Mouse (Mus musculus): ENCODE data around the gene Mindy3.

Gene Mindy3

DNA sequence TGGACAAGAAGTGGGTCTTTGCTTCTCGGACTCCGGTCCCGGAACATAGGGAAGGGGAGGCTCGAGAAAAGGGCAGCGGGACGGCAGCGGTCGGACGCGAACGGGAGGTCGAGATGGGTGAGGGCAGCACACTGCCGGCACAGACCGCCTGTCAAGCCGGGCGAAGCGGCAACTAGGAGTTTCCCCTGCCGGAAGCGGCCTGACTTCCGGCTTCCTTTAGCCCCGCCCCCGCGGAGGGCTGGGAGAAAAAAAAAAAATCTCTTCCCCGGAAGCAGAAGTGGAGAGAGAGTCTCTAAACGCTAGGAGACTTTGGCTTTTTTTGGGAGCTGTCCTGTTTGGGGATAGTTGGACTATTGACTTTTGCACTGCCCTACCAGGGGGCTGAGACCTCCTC is at the start of gene Mindy3:
TSS of gene Mindy3 (minus strand) at position 209 of the 394 bp plus-strand sequence.
- DNase-seq (ENCODE audit: low read depth, low spot score): peak; percentile 89

DNA sequence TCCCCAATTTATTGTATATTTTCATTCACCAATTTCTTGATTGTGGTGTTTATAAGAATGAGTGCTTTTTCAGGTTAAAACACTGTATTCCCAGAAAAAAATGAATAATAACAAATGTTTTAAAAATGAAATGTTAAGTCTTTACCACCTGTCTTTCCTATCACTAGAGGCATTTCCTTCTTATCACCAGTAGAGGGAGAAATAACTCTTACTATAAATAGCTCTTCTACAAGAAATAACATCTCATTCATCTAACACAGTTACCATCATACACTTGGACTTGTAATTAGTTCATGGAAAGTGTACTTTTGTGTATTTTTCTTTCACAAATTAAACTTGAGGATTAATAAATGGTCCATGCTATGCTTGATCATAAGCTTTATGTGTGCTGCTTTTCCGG is 40.5 kb upstream of the Mindy3 start:
- DNase-seq (ENCODE audit: low read depth, low spot score): peak; percentile 4

DNA sequence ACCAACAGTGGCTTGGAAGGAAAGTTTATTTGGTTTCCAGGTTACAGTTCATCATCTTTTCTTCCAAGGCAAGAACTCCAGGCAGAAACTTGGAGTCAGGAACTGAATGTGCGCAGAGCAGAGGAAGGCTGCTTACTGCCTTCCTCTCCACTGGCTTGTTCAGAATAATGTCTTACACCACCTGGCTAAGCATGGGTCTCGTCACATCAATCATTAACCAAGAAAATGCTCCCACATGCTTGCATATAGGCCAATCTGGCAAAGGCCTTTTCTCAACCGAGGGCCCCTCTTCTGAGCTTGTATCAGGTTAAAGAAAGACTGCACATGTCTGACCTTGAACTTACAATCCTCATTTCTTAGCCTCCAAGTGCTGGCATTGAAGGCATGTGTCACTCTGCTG is 30.8 kb upstream of the Mindy3 start:
- DNase-seq (ENCODE audit: low read depth, low spot score): no peak

DNA sequence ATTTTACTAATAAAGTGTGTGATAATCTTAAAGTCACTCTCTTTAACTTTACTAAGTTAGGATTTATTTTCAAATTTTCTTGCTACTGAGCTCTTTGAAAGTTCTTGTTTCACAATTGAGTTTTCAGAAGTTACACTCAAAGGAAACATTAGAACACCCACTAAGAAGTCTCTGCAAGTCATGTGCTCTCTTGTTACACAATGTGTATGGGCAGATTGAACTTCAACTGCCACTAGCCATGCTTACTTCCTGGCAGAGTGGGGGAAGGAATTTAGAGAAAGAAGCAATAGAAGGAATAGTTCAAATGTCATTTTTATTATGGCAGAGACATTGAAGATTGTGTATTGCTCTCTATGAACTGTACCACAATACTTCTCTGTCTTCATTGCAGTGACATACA is 20.9 kb upstream of the Mindy3 start:
- DNase-seq (ENCODE audit: low read depth, low spot score): no peak

DNA sequence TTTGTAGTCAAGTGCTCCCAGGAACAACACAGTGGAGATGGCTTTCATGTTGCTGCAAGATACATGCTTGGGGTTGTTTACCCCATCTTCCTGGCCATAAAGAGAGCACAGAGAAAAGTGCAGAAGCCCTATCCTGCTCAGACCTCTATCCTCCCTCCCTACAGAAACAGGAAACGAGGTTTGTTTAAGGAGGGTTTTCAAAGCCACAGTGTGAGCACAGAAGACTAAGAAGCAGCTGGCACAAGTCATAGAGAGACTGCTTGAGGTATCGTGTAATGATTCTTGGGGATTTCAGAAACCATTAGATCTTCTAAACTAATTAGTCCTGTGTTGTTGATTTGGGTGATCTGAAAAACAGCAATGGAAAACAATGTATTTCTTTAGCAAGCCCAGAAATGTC is 20.3 kb upstream of the Mindy3 start:
- DNase-seq (ENCODE audit: low read depth, low spot score): no peak

DNA sequence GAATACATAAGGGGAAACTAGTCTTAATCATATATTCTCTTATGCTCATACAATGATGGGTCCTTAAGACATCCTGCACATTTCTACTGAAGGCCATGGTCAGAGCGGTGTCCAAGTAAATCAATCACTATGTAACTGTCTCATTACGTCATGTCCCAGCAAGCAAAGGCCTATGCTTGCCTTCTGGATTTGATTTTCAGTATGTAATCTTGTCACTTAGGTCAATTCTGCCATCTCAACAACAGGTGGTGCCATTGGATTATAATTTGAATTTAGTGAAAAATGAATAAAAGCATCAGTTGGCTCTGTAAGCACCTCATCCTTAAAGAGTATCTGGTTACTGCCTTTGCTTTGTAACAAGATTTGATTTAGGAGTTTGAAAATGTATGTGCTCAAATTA is 18.9 kb upstream of the Mindy3 start:
- DNase-seq (ENCODE audit: low read depth, low spot score): no peak

DNA sequence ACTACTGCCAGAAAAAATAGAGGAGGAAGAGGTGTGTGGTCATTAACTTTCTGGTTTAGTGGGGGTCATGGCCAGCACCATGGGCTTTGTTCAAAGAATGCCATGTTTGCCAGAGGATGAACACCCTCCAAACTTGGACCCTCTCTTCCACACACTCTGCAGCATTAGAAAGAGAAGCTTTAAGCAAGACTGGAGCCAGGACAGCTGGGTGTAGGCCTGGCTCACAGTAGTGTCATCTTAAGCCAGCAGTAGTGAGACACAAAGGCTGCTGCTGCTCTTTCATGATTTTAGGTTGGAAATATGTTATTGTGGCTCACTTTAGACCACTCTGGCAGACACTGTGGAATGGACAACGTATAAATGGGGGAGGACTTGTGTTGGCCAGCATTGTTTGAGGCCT is 12.8 kb upstream of the Mindy3 start:
- DNase-seq (ENCODE audit: low read depth, low spot score): no peak

DNA sequence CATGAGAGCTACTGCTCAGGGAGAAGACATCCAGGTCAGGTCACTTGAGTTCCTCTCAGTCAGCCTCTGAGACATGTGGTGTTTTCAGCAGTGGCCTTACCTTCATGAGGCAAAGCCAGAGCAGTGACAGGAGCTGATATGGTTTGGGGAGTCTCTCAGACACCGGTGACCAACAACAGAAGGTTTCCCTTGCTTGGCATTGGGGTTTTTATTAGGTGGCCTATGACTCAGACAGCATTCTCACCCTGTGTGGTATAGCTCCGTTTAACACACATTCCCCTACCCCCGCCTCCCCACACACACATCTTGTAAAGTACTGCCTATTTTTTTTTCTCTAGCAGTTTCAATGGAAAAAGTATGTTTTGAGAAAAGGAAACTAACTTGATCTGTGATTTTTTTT is 5.1 kb upstream of the Mindy3 start:
- DNase-seq (ENCODE audit: low read depth, low spot score): no peak

DNA sequence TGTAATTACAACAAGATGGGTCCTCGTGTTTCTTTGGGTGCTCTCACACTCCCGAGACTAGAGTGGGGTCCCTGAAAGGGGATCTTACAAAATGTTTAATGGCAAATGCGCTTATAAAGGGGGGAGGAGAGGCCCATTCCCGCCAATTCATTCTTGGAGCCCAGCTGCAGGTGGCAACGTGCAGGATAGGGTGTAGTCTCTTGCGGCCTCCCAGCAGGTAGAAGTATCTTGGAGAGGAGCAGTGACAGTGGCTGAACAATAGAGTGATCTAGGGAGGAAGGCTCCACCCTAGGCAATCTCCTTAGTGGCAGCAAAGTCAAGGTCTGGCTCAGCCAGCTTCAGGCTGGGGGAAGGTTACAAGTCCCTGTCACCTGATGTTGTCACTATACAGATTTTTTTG is 4.2 kb upstream of the Mindy3 start:
- DNase-seq (ENCODE audit: low read depth, low spot score): peak; percentile 70

DNA sequence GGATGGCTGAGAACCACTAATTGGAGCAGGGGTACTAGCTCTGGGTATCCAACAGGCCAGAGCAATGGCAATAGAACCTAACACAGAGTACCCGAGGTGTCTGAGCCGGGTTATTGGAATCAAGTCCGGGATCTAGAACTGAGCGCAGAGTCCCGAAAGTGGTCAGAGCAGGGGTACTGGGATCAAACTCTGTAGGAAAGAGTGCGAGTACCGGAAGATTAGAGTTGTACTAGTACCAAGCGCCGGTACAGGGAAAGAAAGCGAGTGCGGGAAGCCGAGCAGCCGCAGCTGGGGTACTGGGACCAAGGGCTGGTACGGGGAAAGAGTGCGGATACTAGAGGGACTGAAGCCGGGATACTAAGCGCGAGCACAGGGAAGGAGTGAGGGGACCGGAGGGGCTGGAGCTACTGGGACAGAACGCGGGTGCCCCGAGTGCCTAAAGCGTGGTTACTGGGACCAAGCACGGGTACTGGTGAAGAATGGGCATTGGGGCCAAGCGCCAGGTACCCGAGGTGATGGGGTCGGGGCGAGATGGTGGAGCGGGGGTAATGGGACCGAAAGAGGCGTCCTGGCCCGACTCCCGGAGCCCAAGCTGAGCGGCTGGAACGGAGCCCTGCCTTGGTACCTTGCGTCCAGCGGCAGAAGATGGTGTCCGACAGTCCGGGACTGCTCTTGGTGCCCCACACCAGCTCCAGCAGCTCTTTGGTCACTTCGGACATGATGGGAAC is 572 bp downstream of the Mindy3 start:
- peak; percentile 41 for DNase-seq (ENCODE audit: low read depth, low spot score)

DNA sequence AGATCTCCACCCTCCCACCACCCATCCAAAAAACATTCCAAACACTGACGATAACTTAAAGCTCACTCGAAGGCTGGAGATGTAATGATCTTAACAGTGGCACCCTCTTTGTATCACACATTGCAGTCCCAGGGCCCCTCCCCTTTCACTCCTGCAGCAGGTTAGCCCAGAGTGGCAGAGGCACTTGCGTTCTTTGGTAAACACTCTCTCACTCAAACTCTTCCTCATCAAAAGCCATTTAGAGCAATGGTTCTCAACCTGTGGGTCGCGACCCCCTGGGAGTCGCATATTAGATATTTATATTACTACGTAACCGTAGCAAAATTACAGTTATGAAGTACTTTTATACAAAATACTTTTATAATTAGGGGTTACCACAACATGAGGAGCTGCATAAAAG is 1.1 kb downstream of the Mindy3 start:
- DNase-seq (ENCODE audit: low read depth, low spot score): no peak

DNA sequence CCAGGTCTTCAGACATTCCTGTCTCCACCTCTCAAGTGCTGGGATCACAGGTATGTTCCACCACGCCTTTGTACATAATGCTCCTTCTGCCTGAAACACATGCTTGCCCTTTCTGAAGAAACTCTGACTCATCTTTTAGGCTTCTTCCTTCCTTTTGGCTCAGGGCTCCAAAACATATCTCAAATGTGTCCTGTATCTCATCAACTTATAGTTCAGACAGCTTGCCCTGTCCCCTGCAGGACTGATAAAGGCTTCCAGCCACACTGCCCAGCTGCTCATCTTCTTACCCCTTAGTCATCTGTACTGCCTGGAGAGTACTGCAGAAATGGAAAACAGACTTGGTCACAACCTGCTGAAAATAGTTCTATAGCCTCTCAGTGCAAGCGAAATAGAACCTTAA is 7.0 kb downstream of the Mindy3 start:
- no peak for DNase-seq (ENCODE audit: low read depth, low spot score)

DNA sequence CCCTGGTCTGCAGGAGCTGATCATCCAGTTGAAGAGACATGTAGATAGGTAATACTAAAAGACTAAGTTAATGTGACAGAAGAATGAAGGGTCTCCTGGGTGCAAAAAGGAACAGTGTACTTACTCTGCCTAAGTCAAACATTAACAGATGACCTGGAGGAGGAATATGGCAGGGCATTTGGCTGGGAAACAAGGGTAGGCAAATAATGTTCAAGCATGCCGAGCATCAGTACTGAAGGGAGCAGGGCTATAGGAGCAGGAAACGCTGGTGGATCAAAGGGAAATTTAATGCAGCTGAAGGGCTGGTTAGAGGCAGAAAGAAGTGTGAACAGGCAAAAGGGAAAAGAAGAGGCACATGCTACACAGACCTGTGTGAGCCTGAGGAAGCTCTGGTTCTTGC is 8.1 kb downstream of the Mindy3 start:
- DNase-seq (ENCODE audit: low read depth, low spot score): no peak

DNA sequence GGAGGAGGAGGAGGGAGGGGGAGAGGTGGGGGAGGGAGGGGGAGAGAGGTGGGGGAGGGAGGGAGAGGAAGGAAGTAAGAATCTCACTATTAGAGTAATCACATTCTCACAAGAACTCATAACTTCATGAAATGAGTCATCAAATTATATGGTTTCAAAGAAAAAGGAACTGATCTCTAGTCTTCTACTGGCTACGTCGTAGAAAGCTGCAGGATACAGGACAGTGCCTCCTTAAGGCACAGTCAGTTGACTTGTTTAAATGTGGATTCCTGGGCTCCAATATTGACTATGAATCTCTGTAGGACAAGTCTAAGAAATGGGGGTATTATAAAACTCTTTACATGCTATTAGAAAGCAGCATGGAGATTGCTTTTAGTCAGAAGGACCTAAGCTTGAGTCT is 12.5 kb downstream of the Mindy3 start:
- no peak for DNase-seq (ENCODE audit: low read depth, low spot score)

DNA sequence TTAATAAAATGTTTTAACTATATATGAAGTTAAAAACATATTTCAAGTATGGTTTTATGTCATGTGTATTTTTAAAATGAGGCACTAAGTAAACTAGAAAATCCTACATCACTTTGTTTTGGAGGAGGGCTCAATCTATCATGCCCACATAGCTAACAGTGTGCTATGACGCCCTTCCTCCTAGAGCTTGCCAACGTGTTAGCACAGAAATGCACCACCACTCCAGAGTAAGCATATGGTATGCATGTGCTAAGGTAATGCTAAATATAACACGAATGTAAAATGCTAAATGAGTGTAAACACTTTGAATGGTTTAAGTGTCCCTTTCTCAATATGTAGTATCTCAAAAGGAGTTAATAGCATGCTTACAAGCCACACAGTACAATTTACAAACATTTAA is 16.8 kb downstream of the Mindy3 start:
- DNase-seq (ENCODE audit: low read depth, low spot score): no peak

DNA sequence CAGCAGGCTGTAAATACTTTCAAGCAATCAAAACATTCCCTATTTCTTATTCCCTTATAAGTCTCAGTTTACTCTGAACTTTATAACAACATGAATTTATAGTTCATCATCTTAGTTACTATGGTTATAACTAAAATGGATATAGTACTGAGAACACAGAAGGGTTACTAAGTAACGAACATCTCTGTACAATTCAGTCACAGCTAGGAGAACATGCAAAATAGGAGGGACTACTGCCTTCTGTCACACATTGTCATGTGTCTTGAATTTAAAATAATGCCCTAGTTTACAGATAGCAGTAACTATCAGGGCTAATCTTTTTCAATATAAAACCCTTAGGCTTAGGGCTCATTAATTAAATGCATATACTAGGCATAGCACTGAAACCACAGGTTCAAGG is 18.1 kb downstream of the Mindy3 start:
- DNase-seq (ENCODE audit: low read depth, low spot score): no peak

DNA sequence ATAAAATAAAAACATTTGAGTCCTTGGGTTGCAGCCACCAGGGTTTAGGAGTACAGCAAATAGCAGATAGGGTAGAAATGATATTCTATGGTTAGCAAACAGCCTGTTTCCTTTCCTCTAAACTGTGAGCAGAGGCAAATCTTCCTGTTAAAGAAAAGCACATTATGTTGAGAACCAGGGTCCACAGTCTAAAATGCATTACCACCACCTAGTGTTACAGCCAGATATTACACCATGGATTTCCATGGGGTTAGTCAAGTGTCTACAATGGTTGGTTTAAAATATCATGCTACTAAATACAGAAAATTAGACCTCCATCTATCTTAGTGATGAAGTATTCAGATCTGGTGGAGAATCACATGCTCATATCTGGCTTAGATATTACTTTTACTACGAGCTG is 30.2 kb downstream of the Mindy3 start:
- peak; percentile 60 for DNase-seq (ENCODE audit: low read depth, low spot score)

DNA sequence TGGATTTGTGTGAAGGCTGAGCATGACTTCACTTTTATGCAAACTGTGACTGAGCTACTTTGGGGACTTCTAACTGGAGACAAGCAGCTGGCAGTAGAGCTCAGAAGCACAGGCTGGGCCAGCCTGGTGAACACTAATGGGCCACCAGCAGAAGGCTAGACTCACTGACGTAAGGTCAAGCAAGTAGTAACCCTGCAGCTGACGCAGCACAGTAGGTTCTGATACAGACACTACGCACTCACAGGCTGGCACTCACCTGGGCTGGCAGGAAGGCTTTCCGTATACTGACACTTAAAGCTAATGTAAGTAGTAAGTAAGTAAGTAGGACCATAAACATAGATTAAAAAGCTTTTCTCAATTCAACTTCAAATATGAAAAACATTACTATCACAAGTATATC is 30.7 kb downstream of the Mindy3 start:
- no peak for DNase-seq (ENCODE audit: low read depth, low spot score)

DNA sequence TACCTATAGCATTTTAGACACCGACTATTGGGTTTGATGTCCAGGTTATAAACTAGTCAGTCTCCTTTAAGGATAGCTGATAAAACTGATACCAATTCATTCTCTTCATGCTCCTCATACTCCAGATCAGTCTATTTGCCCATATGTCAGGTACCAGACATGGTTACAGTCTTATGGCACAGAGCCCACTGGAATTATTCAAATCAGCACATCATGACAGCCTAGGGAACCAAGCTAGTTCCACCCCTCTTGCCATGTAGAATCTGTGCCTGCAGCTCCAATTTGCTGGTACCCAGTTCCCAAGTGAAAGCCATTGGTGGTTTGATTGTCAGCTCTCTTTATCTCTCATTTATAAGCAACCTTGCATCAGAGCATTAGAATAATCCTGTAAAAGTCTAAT is 34.9 kb downstream of the Mindy3 start:
- no peak for DNase-seq (ENCODE audit: low read depth, low spot score)

DNA sequence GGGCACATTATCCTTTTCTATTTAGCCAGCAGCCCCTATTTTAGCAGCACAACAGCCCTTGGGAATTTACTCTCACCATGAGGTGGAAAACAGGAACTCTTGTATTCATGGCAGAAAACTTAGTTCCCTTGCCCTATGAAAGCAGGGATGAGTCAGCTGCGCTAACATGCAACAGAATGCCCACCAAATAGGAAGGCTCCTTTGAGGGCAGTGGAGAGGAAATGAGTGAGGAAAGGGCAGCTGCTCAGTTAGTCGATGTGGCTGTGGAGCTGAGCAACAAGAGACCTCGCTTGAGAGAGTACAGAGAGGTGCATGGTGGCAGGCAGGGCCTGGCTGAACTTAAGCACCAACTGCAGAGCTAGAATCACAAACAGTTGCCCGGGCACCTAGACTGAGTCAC is 36.6 kb downstream of the Mindy3 start:
- no peak for DNase-seq (ENCODE audit: low read depth, low spot score)

DNA sequence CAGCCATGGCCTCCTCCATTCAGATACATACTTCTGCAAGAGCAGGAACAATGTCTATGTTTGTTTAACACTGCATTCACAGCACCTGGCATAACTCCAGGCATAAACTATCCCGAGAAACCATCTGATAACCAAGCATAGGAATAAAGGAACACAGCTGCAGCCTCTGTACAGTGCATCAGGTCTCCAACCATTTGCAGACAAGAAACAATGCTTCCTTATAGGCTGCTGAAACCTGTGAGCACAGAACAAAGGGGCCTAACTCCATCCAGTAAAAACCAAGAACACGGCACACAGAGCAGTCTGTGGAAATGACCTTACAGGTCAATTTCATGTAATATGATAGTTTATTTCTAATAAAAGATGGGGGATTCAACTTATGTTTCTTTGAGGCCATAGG is 39.0 kb downstream of the Mindy3 start:
- DNase-seq (ENCODE audit: low read depth, low spot score): no peak

DNA sequence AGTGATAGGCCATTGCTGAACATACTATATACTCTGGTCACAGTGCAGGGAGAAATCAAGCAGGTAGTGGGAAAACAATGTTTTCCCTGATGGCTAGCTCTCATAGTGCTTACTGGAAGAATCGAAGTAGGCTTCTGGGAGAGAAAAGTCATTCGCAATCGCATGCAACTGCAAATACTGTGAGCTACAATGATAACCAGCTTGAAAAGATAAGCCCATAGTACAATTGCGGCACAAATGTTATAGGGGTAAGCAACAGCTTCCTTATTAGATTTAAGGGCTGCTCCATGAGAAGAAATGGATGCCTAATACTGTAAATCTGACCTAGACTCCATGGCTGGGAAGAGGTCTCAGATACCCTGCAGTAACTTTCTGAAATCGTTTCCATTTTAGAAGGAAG is 40.7 kb downstream of the Mindy3 start:
- DNase-seq (ENCODE audit: low read depth, low spot score): no peak

DNA sequence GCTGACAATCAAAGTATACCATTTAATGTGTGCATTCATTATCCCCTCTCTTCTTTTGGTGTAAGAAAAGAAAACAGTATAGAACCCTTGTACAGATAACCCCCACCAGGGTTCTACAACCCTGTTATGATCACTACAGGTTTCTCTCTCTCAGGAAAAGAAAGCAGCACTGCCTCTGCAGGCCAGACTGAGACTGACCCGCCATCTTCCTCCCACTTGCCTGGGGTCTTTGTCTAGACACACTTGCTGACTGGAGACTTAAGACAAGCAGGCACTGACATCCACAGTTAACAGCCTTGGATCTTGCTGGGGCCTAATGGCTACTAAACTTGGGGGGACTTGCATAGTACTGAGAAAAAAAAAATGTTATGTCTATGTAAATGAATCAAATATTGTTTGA is 42.2 kb downstream of the Mindy3 start:
- DNase-seq (ENCODE audit: low read depth, low spot score): peak; percentile 38

DNA sequence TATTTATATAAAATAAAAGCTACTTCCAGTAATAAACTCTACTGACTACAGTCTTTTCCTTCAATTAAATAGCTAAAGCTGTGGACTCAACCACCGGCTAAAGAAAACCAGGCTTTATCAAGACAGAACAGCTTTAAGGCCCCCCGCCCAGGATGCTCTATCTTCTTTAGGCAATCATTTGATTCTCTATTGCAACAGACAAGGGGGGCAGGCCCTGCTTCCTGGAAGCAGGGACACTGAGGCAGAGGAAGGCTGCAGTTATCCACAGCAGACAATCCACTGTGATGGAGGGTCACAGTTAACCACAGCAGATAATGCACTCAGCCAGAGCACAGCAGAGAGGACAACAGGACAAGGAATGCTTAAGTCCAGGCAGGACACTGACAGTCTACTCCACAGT is 46.4 kb downstream of the Mindy3 start:
- DNase-seq (ENCODE audit: low read depth, low spot score): no peak
